Mouse (Mus musculus): ENCODE measurements around the gene Tmcc3. TPM values are rescaled to one million over a fixed set of nuclear protein-coding genes. Genes with fewer than 3 reads are reported as not detected.
A peak's percentile ranks its signal among the peaks of the same experiment; 100 is the strongest.

Tmcc3 gene
- polyA plus RNA-seq, 1 experiment: 22.1 TPM

- Histone ChIP-seq H3K27ac (ENCODE audit: insufficient read depth, low read depth, low read length) (no peak overlapping the region), H3K4me1 (ENCODE audit: control insufficient read depth, insufficient read depth, low read length) (peaks cover 24% of the 10 kb centered on the region), H3K4me3 (ENCODE audit: insufficient read depth, low read length) (no peak overlapping the region)
- TF ChIP-seq POLR2A (IDR thresholded peaks at IDR 0.05; ENCODE audit: borderline replicate concordance, low read depth, low read length) (no peak), CTCF (IDR thresholded peaks at IDR 0.05; ENCODE audit: low read depth, low read length) (no peak)
These were observed 70.9 kb downstream of the Tmcc3 start for GRCm38 (mm10) chr10:94382618-94383017.

- no peak overlapping the region for H3K4me3 ChIP-seq (ENCODE audit: insufficient read depth, low read length)
- TF ChIP-seq POLR2A (IDR thresholded peaks at IDR 0.05; ENCODE audit: borderline replicate concordance, low read depth, low read length) (no peak), CTCF (IDR thresholded peaks at IDR 0.05; ENCODE audit: low read depth, low read length) (no peak)
- no peak overlapping the region for H3K27ac ChIP-seq (ENCODE audit: insufficient read depth, low read depth, low read length)
- H3K4me1 ChIP-seq (ENCODE audit: control insufficient read depth, insufficient read depth, low read length): peaks cover 19% of the 10 kb centered on the region
These were observed 71.8 kb downstream of the Tmcc3 start for GRCm38 (mm10) chr10:94383565-94383964.

- H3K4me1 ChIP-seq (ENCODE audit: control insufficient read depth, insufficient read depth, low read length): no peaks in the 10 kb centered on the region
- no peak for TF ChIP-seq POLR2A (IDR thresholded peaks at IDR 0.05; ENCODE audit: borderline replicate concordance, low read depth, low read length)
- TF ChIP-seq CTCF (IDR thresholded peaks at IDR 0.05; ENCODE audit: low read depth, low read length): no peak
- no peak overlapping the region for H3K4me3 ChIP-seq (ENCODE audit: insufficient read depth, low read length)
- H3K27ac ChIP-seq (ENCODE audit: insufficient read depth, low read depth, low read length): no peak overlapping the region
These were observed 77.5 kb downstream of the Tmcc3 start for GRCm38 (mm10) chr10:94389219-94389618.

GRCm38 (mm10) chr10:94391049-94391448, 79.3 kb downstream of the Tmcc3 start:
- no peak for TF ChIP-seq CTCF (IDR thresholded peaks at IDR 0.05; ENCODE audit: low read depth, low read length)
- no peak for TF ChIP-seq POLR2A (IDR thresholded peaks at IDR 0.05; ENCODE audit: borderline replicate concordance, low read depth, low read length)
- Histone ChIP-seq H3K4me3 (ENCODE audit: insufficient read depth, low read length) (no peak overlapping the region), H3K4me1 (ENCODE audit: control insufficient read depth, insufficient read depth, low read length) (no peaks in the 10 kb centered on the region), H3K27ac (ENCODE audit: insufficient read depth, low read depth, low read length) (no peak overlapping the region)

- TF ChIP-seq CTCF (IDR thresholded peaks at IDR 0.05; ENCODE audit: low read depth, low read length) (no peak), POLR2A (IDR thresholded peaks at IDR 0.05; ENCODE audit: borderline replicate concordance, low read depth, low read length) (no peak)
- Histone ChIP-seq H3K4me3 (ENCODE audit: insufficient read depth, low read length) (no peak overlapping the region), H3K27ac (ENCODE audit: insufficient read depth, low read depth, low read length) (no peak overlapping the region), H3K4me1 (ENCODE audit: control insufficient read depth, insufficient read depth, low read length) (no peaks in the 10 kb centered on the region)
These were observed 82.5 kb downstream of the Tmcc3 start for GRCm38 (mm10) chr10:94394286-94394685.

GRCm38 (mm10) chr10:94397833-94398596, 86.3 kb downstream of the Tmcc3 start:
- Histone ChIP-seq H3K4me1 (ENCODE audit: control insufficient read depth, insufficient read depth, low read length) (no peaks in the 10 kb centered on the region), H3K4me3 (ENCODE audit: insufficient read depth, low read length) (no peak overlapping the region), H3K27ac (ENCODE audit: insufficient read depth, low read depth, low read length) (no peak overlapping the region)
- TF ChIP-seq CTCF (IDR thresholded peaks at IDR 0.05; ENCODE audit: low read depth, low read length): no peak
- no peak for TF ChIP-seq POLR2A (IDR thresholded peaks at IDR 0.05; ENCODE audit: borderline replicate concordance, low read depth, low read length)

- no peak overlapping the region for H3K4me3 ChIP-seq (ENCODE audit: insufficient read depth, low read length)
- H3K4me1 ChIP-seq (ENCODE audit: control insufficient read depth, insufficient read depth, low read length): peaks cover 6% of the 10 kb centered on the region
- TF ChIP-seq CTCF (IDR thresholded peaks at IDR 0.05; ENCODE audit: low read depth, low read length) (no peak), POLR2A (IDR thresholded peaks at IDR 0.05; ENCODE audit: borderline replicate concordance, low read depth, low read length) (no peak)
- no peak overlapping the region for H3K27ac ChIP-seq (ENCODE audit: insufficient read depth, low read depth, low read length)
These were observed 89.1 kb downstream of the Tmcc3 start for GRCm38 (mm10) chr10:94400895-94401294.

- Histone ChIP-seq H3K4me3 (ENCODE audit: insufficient read depth, low read length) (no peak overlapping the region), H3K4me1 (ENCODE audit: control insufficient read depth, insufficient read depth, low read length) (peaks cover 6% of the 10 kb centered on the region), H3K27ac (ENCODE audit: insufficient read depth, low read depth, low read length) (no peak overlapping the region)
- TF ChIP-seq POLR2A (IDR thresholded peaks at IDR 0.05; ENCODE audit: borderline replicate concordance, low read depth, low read length): no peak
- TF ChIP-seq CTCF (IDR thresholded peaks at IDR 0.05; ENCODE audit: low read depth, low read length): no peak
These were observed 93.7 kb downstream of the Tmcc3 start for GRCm38 (mm10) chr10:94405456-94405855.

GRCm38 (mm10) chr10:94406821-94407220, 95.1 kb downstream of the Tmcc3 start:
- Histone ChIP-seq H3K4me3 (ENCODE audit: insufficient read depth, low read length) (no peak overlapping the region), H3K27ac (ENCODE audit: insufficient read depth, low read depth, low read length) (no peak overlapping the region), H3K4me1 (ENCODE audit: control insufficient read depth, insufficient read depth, low read length) (peaks cover 6% of the 10 kb centered on the region)
- TF ChIP-seq POLR2A (IDR thresholded peaks at IDR 0.05; ENCODE audit: borderline replicate concordance, low read depth, low read length) (no peak), CTCF (IDR thresholded peaks at IDR 0.05; ENCODE audit: low read depth, low read length) (no peak)

GRCm38 (mm10) chr10:94408356-94409146, 96.8 kb downstream of the Tmcc3 start:
- TF ChIP-seq POLR2A (IDR thresholded peaks at IDR 0.05; ENCODE audit: borderline replicate concordance, low read depth, low read length) (no peak), CTCF (IDR thresholded peaks at IDR 0.05; ENCODE audit: low read depth, low read length) (peak; percentile 26; the same call in 1 of the 2 replicates)
- H3K4me1 ChIP-seq (ENCODE audit: control insufficient read depth, insufficient read depth, low read length): peaks cover 9% of the 10 kb centered on the region
- H3K27ac ChIP-seq (ENCODE audit: insufficient read depth, low read depth, low read length): no peak overlapping the region
- H3K4me3 ChIP-seq (ENCODE audit: insufficient read depth, low read length): peak overlapping the region; percentile 23; the same call in 1 of the 2 replicates

All from bone marrow macrophage, adult 2 months (primary cell).